Comparison of ENCODE assay signal across 8 mouse cellular contexts in the genomic region with DNA sequence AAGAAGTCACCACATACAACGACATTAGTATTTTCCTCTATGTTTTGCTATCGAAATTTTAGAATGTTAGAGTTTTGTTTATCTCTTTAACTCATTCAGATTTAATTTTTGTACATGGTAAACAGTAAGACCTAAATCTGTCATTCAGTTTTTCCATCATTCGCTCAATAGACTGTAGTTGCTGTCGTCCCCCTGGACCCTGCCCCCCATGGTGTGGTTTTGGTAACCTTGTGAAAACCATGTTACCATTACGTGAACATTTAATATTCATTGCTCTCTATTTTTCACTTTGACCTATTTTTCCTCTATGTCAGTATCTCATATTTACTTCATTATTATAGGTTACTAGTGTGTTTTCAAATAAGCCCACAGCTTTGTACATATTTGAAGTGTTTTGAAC. TPM values are rescaled to one million over a fixed set of nuclear protein-coding genes. Genes with fewer than 3 reads are reported as not detected.
DNase-seq lines count a peak whose midpoint lies in the region; ATAC-seq and TF ChIP-seq lines count a peak whose summit lies in the region.

No protein-coding gene starts in this region.

- peak overlapping the region; percentile 64 for H3K4me3 ChIP-seq in heart, embryonic 10.5 days
- peak overlapping the region; percentile 49 for H3K4me3 ChIP-seq in E14TG2a.4 (replicated peaks; ENCODE audit: low read length)
- peak overlapping the region; percentile 49 for H3K4me3 ChIP-seq in forebrain, embryonic 12.5 days (replicated peaks)
- peak overlapping the region; percentile 65 for H3K4me3 ChIP-seq in liver, embryonic 13.5 days (replicated peaks)

- WGBS in heart, embryonic 10.5 days, result 22% methylated on average over 5 of the region's 5 CpGs
- 23% methylated on average over 5 of the region's 5 CpGs for WGBS in forebrain, embryonic 12.5 days
- 13% methylated on average over 5 of the region's 5 CpGs for WGBS in liver, embryonic 13.5 days (ENCODE audit: insufficient replicate concordance)

- no peak for DNase-seq in heart, embryonic 10.5 days (ENCODE audit: low spot score)
- no peak for DNase-seq in heart, adult 9 months (ENCODE audit: low spot score in 2 of 2)
- DNase-seq in liver, embryonic 13.5 days, result no peak
- no peak for DNase-seq in B cell, adult 2 months
- DNase-seq in embryo, embryonic 10 days (ENCODE audit: low spot score), result no peak
- no peak for DNase-seq in layer of hippocampus, adult 9-10 months (ENCODE audit: low spot score)

- no peak for TF ChIP-seq CTCF in E14TG2a.4 (conservative IDR thresholded peaks at IDR 0.05; ENCODE audit: low read length)

- peak overlapping the region; percentile 44 for H3K4me2 ChIP-seq in forebrain, embryonic 12.5 days
- peak overlapping the region; percentile 87 for H3K4me2 ChIP-seq in liver, embryonic 13.5 days

- H3K27me3 ChIP-seq in heart, embryonic 10.5 days (ENCODE audit: insufficient read depth, poor library complexity, severe bottlenecking), result no peaks in the 10 kb centered on the region
- H3K27me3 ChIP-seq in E14TG2a.4 (ENCODE audit: insufficient read depth, low read length), result no peaks in the 10 kb centered on the region
- H3K27me3 ChIP-seq in forebrain, embryonic 12.5 days, result no peaks in the 10 kb centered on the region
- no peaks in the 10 kb centered on the region for H3K27me3 ChIP-seq in liver, embryonic 13.5 days

- H3K4me1 ChIP-seq in heart, embryonic 10.5 days, result 0 out of 2 replicates have a peak, but pooled peaks cover 3% of the 10 kb centered on the region
- H3K4me1 ChIP-seq in E14TG2a.4 (replicated peaks; ENCODE audit: low read depth, low read length), result peaks cover 11% of the 10 kb centered on the region
- H3K4me1 ChIP-seq in forebrain, embryonic 12.5 days, result 0 out of 2 replicates have a peak, but pooled peaks cover 3% of the 10 kb centered on the region
- peaks cover 17% of the 10 kb centered on the region for H3K4me1 ChIP-seq in liver, embryonic 13.5 days (replicated peaks)

- no peaks in the 10 kb centered on the region for H3K9me3 ChIP-seq in heart, embryonic 10.5 days
- H3K9me3 ChIP-seq in E14TG2a.4 (ENCODE audit: low read length), result peaks cover 14% of the 10 kb centered on the region
- no peaks in the 10 kb centered on the region for H3K9me3 ChIP-seq in forebrain, embryonic 12.5 days
- H3K9me3 ChIP-seq in liver, embryonic 13.5 days (replicated peaks), result no peaks in the 10 kb centered on the region

- H3K36me3 ChIP-seq in heart, embryonic 10.5 days, result no peaks in the 10 kb centered on the region
- no peaks in the 10 kb centered on the region for H3K36me3 ChIP-seq in E14TG2a.4 (ENCODE audit: insufficient read depth, low read length)
- H3K36me3 ChIP-seq in forebrain, embryonic 12.5 days (replicated peaks), result no peaks in the 10 kb centered on the region
- no peaks in the 10 kb centered on the region for H3K36me3 ChIP-seq in liver, embryonic 13.5 days

- peak overlapping the region; percentile 48 for H3K9ac ChIP-seq in forebrain, embryonic 12.5 days
- peak overlapping the region; percentile 66; the same call in 1 of the 2 replicates for H3K9ac ChIP-seq in liver, embryonic 13.5 days

- H3K27ac ChIP-seq in heart, embryonic 10.5 days, result 0 out of 2 replicates have a peak overlapping the region, but pooled peaks have one; percentile 10
- no peak overlapping the region for H3K27ac ChIP-seq in forebrain, embryonic 12.5 days
- H3K27ac ChIP-seq in liver, embryonic 13.5 days, result no peak overlapping the region

- no peak for ATAC-seq in forebrain, embryonic 12.5 days (ENCODE audit: low FRiP score)
- no peak for ATAC-seq in liver, embryonic 13.5 days (ENCODE audit: low read depth)

RNA-seq across cellular contexts. Expression of a gene that starts 24.4 kb away (rescaled TPM):
- polyA plus RNA-seq in heart, embryonic 10.5 days (2016; fragmentation: Nextera tagmentation; extraction: Ambion mirVana), result 0.08 TPM in 1 of 2 replicates, not detected in the other
- polyA plus RNA-seq in forebrain, embryonic 12.5 days (2016; fragmentation: Nextera tagmentation; extraction: Ambion mirVana), result 0.08 TPM in 1 of 2 replicates, not detected in the other
- polyA plus RNA-seq in liver, embryonic 13.5 days (2015; fragmentation: Nextera tagmentation; extraction: Ambion mirVana), result 0.08 and 0.10 TPM in 2 replicates

RNA-seq across cellular contexts. Expression of a gene that starts 41.7 kb away (rescaled TPM):
- not detected in 2 replicates for polyA plus RNA-seq in heart, embryonic 10.5 days (2016; fragmentation: Nextera tagmentation; extraction: Ambion mirVana)
- not detected in 2 replicates for polyA plus RNA-seq in forebrain, embryonic 12.5 days (2016; fragmentation: Nextera tagmentation; extraction: Ambion mirVana)
- not detected in 2 replicates for polyA plus RNA-seq in liver, embryonic 13.5 days (2015; fragmentation: Nextera tagmentation; extraction: Ambion mirVana)
